Mouse (Mus musculus) Muller cell, postnatal 12 days (primary cell): ENCODE measurements around the gene Vangl1.
A peak's percentile ranks its signal among the peaks of the same experiment; 100 is the strongest.

ENCODE experiments used
- DNase-seq: peaks from one replicate; pipeline ENCODE4 v3.0.0-alpha.2; 2015; ENCODE audit errors: inconsistent ontology term

Gene Vangl1

GRCm38 (mm10) chr3:102142947-102143346, 61.5 kb downstream of the Vangl1 start:
- no peak for DNase-seq

DNA sequence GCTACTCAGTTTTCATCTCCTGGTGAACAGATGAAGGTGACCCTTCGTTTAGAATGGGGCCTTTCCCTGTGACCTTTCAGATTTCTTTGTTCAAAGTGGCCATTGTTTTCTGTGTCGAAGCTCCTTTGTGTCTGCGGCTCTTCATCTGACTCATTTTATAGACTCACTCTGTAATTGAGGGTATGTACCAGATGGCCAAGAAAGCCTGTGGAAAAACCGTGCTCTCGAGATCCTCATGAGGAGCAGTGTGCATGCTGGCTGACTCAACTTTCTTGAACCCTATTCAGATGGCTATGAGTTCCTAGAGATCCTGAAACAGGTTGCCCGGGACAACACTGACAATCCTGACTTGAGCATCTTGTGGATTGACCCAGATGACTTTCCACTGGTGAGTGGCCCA, 62.6 kb downstream of the Vangl1 start:
- DNase-seq, result peak; percentile 69

DNA sequence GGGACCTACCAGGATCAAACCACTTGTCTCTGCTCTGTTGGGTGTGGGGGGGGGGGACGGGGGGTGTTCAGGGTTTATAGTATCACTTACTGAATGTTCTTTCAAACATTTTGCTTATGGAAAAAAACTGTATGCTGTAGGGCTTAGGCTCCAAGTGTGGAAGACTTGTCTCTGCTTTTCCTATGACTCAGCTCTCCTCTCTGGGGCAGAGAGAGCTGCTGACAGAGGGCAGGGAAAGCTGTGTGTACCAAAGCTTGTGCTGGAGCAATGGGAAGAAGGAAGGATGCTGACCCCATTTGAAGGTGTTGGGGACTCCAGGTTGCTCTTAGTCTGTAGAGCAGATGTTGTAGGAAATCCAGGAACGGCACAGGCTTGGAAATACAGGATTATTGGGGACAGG, 63.0 kb downstream of the Vangl1 start:
- no peak for DNase-seq

- DNase-seq, result no peak
Measured at GRCm38 (mm10) chr3:102140606-102141005, 63.9 kb downstream of the Vangl1 start.

GRCm38 (mm10) chr3:102138899-102139298, 65.6 kb downstream of the Vangl1 start:
- DNase-seq, result no peak

- no peak for DNase-seq
Measured at GRCm38 (mm10) chr3:102137158-102137557, 67.3 kb downstream of the Vangl1 start.

- peak; percentile 73 for DNase-seq
Measured at GRCm38 (mm10) chr3:102135389-102136113, 68.9 kb downstream of the Vangl1 start.

- no peak for DNase-seq
Measured at GRCm38 (mm10) chr3:102131627-102132324, 72.7 kb downstream of the Vangl1 start.

GRCm38 (mm10) chr3:102130478-102130877, 74.0 kb downstream of the Vangl1 start:
- no peak for DNase-seq

DNA sequence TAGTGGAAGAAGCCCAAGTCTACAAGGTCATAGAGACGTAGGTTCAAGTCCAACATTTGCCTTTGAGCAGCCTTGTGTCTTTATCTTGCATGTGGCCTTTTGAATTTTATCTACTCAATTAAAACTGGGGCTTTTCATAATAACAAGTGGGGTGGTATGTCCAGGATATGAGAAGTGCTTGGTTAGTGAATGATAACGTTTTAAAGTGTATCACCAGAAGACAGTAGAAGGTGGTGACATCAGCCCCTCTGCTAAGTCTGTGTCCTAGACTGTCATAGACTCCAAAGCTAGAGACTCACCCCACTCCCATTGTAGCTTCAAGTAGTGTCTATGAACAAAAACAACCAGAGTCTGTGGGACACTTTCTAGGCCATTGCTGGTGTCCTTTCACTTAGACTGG, 76.3 kb downstream of the Vangl1 start:
- DNase-seq, result no peak

- no peak for DNase-seq
Measured at GRCm38 (mm10) chr3:102127114-102127513, 77.4 kb downstream of the Vangl1 start.

GRCm38 (mm10) chr3:102125546-102125945, 78.9 kb downstream of the Vangl1 start:
- DNase-seq, result peak; percentile 85

- peak; percentile 39 for DNase-seq
Measured at GRCm38 (mm10) chr3:102123654-102124053, 80.8 kb downstream of the Vangl1 start.

DNA sequence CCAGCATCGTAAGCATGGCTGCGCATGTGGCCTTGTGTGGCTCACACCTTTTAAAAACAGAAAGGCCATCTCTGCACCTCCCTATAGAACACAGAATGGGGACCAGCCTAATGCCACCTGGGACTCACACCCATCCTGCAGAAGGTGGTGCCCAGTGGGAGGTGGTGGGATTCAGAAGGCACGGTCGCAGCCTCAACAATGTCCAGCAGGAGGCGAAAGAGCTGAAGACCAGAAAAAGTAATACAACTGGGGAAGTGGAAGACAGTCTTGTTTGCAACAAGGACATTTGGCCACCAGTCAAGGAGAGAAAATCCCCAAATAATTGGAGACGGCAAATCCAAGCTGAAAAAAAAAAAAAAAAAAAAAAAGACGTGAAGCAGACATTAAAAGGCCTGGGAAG, 82.4 kb downstream of the Vangl1 start:
- no peak for DNase-seq

DNA sequence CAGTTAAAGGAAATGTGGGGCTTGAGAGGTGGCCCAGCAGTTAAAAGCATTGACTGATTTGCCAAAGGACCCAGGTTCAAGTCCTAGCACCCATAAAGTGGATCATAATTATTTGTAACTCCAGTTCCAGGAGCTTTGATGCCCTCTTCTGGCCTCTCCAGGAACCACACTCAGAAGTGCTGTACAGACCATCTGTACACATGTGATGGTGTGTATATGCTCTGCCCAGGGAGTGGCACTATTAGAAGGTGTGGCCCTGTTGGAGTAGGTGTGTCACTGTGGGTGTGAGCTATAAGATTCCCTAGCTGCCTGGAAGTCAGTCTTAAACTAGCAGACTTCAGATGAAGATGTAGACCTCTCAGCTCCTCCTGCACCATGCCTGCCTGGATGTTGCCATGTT, 83.5 kb downstream of the Vangl1 start:
- DNase-seq, result no peak

- peak; percentile 58 for DNase-seq
Measured at GRCm38 (mm10) chr3:102111979-102112599, 92.4 kb downstream of the Vangl1 start.

DNA sequence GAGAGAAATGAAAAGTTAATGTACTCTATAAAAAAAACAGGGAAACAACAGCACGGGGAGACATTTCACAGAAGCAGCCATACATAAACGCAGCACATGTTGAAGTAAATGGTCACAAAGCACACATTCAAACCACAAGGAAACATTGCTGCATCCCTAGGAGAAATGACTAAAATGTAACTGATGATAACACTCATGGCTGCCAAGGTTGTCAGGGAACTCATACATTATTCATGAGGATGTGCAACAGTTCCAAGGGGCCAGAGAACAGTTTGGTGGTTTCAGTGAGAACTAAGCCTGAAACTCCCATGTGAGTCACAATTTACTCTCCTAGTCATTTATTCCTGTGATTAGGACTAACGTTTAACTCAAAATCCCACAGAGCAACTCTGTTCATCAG, 96.3 kb downstream of the Vangl1 start:
- peak; percentile 77 for DNase-seq

DNA sequence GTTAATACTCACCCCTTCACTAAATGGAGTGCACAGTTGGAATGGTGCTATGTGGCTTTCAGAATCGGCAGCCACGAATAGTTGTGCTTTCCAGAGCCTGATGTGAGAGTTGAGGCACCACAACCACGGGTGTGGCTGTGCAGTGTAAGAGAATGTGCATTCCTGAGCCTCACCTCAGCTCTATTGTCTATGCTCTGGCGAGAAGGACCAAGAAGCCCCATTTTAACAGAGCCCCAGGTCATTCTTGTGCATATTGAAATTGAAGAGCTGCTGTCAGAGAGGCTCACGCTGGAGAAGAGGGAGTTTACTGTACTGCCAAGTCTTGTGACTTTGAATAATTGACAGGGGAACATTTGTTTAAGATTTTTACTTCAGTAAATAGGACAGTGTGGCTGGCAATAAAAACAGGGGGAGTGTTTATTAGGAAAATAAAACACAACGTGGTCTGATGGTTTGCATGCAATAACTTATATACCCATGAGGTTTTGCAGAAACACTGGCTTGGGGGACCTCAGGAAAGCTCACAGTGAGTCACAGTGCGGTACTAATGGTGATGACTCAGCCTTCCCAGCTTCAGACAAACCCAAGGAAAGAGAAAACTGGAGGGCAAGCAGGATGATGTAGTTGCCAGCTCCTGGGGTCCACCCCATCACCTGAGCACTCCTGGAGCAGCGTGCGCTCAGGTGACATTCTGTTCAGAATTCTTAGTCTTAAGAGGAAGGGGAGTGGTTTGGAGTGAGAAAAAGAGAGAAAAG, 100.5 kb downstream of the Vangl1 start:
- DNase-seq, result peak; percentile 55
